Mouse (Mus musculus): ENCODE measurements around the gene Dnm3.

The Dnm3 gene

GRCm38 (mm10) chr1:162477246-162478209 lies at the start of gene Dnm3:
Gene Dnm3 (minus strand): TSS chr1:162478034.
- in situ Hi-C loops (cut with MboI, MseI): no loop called here

- in situ Hi-C loops (cut with MboI, MseI): no loop called here
Observed at GRCm38 (mm10) chr1:162515116-162515515, 37.3 kb upstream of the Dnm3 start.

DNA sequence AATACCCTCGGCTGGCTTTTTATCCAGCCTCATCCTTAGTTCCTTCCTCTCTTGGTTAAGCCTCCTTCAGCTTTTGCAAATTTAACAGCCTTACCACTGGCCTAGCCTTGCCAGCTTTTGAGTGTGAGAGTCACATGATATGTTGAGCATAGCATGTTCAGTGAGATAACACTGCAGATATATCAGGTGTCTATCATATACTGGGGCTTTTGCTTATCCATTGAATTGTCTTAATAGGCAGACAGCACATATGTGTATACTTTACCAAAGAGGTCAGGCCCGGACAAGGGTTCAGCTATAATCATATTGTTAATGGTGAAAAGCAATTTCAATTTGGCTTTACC lies 32.2 kb upstream of the Dnm3 start:
- in situ Hi-C loops (cut with MboI, MseI): no loop called here

DNA sequence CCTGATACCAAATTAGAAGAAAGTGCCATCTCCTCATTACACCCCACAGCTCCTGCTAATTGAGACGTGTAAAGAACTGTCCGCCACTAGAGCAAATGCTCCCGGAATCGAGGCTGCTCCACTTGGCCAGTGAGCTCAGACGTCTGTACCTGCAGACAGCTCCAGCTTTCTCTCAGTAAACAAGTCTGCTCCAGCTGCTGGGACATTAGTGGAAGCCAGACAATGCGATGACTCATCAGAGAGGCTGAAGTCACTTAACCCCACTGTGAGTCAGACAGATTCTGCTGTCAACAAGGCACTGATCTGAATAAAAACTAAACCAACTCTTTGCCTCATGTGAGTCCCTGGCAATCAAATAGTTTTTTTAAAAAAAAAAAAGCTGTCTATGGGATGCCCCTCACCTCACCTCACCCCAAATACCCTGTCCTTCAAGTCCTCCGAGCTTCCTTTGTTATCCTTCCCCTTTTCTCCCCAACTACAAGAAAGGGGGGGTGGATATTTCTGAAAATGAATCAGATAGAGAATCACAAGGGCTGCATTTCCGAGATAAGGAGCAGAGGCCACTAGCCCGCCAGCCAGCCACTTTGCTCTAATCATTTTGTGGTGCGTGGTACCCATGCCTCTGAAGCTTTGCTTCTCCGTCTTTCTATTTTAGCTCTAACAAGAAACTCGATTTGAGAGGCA lies 31.6 kb upstream of the Dnm3 start:
- in situ Hi-C loops (cut with MboI, MseI): no loop called here

DNA sequence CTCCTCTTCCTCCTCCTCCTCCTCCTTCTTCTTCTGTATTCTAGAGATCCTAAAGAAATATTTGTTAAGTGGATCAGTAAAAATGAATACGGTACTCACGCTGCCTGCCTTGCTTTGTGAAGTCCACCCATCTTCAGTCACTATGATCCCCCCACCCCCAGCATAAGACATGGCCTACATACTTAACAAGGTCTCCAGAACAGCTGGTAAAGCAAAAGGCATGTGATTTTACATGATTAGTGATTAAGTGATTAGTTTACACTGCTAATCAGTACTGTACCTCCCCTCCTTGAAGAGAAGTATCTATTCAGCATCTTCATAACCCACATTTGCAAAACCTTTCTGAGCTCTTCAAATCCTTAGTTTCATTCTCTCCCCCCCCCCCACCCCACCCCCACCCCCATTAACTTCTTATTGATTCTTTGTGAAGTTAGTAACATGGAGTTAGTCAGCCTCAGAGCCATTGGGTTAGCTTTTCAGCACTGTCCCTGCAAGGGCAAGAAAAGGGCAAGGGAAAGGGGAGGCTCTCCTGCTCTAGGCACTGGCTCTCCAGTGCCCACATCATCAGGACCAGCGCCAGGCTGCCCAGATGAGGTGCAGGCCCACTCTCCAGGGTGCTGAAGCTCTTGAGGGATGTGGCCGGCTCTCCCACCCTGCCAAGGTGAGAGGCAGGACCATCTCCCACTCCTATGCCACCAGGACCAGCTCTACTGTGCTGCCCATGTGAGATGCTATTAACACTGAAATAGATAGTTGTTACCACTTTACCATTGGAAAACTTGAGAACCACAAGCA lies 30.6 kb upstream of the Dnm3 start:
- in situ Hi-C loops (cut with MboI, MseI): no loop called here

GRCm38 (mm10) chr1:162506516-162506915 lies 28.7 kb upstream of the Dnm3 start:
- in situ Hi-C loops (cut with MboI, MseI): no loop called here

GRCm38 (mm10) chr1:162505649-162506048 lies 27.8 kb upstream of the Dnm3 start:
- in situ Hi-C loops (cut with MboI, MseI): no loop called here

DNA sequence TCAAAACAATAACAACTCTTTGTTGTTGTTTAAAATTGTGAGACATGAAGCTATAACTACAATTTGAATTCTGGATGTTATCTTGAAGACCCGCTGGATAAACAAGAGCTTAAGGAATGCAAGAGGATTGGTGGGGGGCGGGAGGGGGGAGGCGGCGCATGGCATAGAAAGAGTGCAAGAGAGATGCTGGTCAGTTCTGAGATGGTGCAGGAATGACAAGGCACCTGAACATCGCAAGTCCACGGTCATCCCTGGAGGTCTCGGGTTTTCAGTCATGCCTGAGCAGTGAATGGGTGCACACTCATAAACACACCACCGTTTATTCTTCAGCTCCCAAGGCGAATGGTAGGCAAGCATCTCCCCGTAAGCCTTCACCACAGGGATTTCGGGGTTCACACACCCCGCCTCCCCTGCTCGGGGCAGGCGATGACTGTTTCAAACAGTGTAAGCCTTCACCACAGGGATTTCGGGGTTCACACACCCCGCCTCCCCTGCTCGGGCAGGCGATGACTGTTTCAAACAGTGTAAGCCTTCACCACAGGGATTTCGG lies 1.2 kb downstream of the Dnm3 start:
- in situ Hi-C loops (cut with MboI, MseI): no loop called here

DNA sequence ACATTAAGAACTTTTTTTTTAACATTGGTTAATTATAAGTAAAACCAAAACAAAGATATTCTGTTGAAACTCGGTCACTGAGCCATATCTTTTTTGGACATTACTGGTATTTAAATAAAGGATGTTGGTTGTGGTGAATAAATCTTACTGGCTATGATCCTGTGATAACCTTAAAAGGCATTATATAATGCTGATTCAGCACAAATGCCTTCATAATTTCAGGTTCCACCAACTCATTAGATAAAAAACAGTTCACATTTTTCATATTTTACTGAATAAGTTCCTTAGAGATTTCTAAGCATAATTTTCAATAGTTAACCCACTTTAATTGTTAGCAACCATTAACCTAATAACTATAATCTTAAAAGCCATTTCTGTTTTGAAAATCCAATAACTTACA lies 4.9 kb downstream of the Dnm3 start:
- in situ Hi-C loops (cut with MboI, MseI): no loop called here

DNA sequence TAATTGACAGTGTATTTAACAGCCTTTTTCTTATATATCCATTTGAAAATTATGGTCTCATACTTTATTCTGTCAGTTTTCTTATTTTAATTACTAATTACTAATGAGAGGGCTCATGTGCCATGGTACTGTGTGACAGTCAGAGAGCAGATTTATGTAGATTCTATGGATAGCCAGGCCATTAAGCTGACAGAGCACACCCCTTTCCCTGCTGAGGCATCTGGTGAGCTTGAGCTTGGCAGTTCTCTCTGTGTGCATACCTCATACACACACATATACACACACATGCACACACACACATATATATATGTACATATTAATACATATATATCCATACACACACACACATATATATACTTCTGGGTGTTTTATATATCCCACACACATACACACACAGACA lies 6.7 kb downstream of the Dnm3 start:
- in situ Hi-C loops (cut with MboI, MseI): no loop called here

GRCm38 (mm10) chr1:162469752-162470280 lies 8.0 kb downstream of the Dnm3 start:
- in situ Hi-C loops (cut with MboI, MseI): no loop called here

DNA sequence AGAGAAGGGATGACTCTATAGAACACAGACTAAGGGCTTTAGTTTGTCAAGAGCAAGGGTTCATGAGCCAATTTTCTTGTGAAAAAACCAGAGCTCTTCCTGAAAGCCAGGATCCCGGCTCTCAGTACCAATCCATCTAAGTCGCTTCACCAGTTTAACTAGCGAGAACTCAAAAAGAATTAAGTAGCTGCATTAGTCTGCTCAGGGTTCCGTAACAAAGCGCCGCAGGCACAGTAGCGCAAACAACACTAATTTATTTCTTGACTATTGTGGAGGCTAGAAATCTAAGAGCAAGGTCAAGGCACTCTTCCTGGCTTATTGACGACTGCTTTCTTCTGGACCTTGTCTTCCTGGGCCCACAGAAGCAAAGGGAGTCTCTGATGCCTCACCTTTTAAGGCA lies 14.2 kb downstream of the Dnm3 start:
- in situ Hi-C loops (cut with MboI, MseI): no loop called here

- in situ Hi-C loops (cut with MboI, MseI): loop anchor here (5.0 kb wide), 1 partner anchor 171 kb away; no protein-coding TSS in a partner anchor
Observed at GRCm38 (mm10) chr1:162458711-162459110, 19.1 kb downstream of the Dnm3 start.

- in situ Hi-C loops (cut with MboI, MseI): loop anchor here (5.0 kb wide), 1 partner anchor 170 kb away; no protein-coding TSS in a partner anchor
Observed at GRCm38 (mm10) chr1:162456861-162457260, 21.0 kb downstream of the Dnm3 start.

DNA sequence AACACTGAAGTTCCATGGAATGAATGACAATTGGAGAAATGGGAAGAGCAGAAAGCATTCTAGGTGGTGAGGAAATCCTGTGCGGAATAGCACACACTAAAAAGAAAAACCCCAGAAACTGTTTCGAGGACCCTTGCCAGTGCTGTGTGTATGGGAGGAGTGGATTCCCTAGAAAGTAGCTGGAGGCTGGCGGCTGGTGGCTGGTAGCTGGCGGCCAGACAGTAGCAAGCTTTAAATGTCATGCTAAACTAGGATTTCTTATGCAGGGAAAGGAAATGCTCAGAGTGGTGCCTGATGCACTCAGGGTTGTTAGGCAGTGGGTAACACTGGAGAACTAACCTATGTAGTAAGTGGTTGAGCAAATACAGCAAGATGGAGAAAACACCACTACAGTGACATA lies 21.4 kb downstream of the Dnm3 start:
- in situ Hi-C loops (cut with MboI, MseI): loop anchor here (5.0 kb wide), 1 partner anchor 169 kb away; no protein-coding TSS in a partner anchor

- in situ Hi-C loops (cut with MboI, MseI): no loop called here
Observed at GRCm38 (mm10) chr1:162453578-162453977, 24.3 kb downstream of the Dnm3 start.

GRCm38 (mm10) chr1:162453030-162453429 lies 24.8 kb downstream of the Dnm3 start:
- in situ Hi-C loops (cut with MboI, MseI): no loop called here

- in situ Hi-C loops (cut with MboI, MseI): no loop called here
Observed at GRCm38 (mm10) chr1:162449161-162449909, 28.5 kb downstream of the Dnm3 start.

DNA sequence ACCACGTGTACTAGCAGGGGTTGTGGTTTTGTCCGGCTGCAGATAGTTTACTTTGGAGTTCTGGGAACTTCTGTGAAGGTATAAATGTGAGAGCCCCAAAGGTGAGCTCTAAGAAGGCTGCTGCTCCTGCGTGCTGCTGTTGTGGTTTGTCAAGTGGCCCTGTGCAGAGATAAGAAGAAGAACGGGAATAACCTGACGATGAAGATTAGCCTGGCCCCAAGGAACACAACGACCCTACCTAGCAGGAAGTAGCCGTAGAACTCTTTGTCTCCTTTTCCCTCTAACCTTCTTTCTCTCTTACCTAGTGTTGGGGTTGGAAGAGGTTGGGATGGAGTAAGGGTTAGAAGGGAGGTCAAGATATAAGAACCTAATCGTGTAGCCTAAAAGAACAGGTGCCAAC lies 33.0 kb downstream of the Dnm3 start:
- in situ Hi-C loops (cut with MboI, MseI): no loop called here

GRCm38 (mm10) chr1:162439576-162439975 lies 38.3 kb downstream of the Dnm3 start:
- in situ Hi-C loops (cut with MboI, MseI): no loop called here

- in situ Hi-C loops (cut with MboI, MseI): no loop called here
Observed at GRCm38 (mm10) chr1:162436672-162437071, 41.2 kb downstream of the Dnm3 start.
